Mouse (Mus musculus): ENCODE data around the gene Mpo.

The Mpo gene

GRCm38 (mm10) chr11:87802621-87803020 is 9.2 kb downstream of the Mpo start:
- DNase-seq (ENCODE audit: low read depth, low spot score), result no peak

GRCm38 (mm10) chr11:87805448-87805847 is 12.1 kb downstream of the Mpo start:
- DNase-seq (ENCODE audit: low read depth, low spot score), result no peak

- DNase-seq (ENCODE audit: low read depth, low spot score), result no peak
These were observed 14.1 kb downstream of the Mpo start for GRCm38 (mm10) chr11:87807433-87807832.

GRCm38 (mm10) chr11:87808236-87808635 is 14.9 kb downstream of the Mpo start:
- no peak for DNase-seq (ENCODE audit: low read depth, low spot score)

- no peak for DNase-seq (ENCODE audit: low read depth, low spot score)
These were observed 18.0 kb downstream of the Mpo start for GRCm38 (mm10) chr11:87811396-87811795.

- no peak for DNase-seq (ENCODE audit: low read depth, low spot score)
These were observed 21.4 kb downstream of the Mpo start for GRCm38 (mm10) chr11:87814831-87815230.

GRCm38 (mm10) chr11:87816707-87817442 is 23.5 kb downstream of the Mpo start:
- DNase-seq (ENCODE audit: low read depth, low spot score), result no peak

- no peak for DNase-seq (ENCODE audit: low read depth, low spot score)
These were observed 24.0 kb downstream of the Mpo start for GRCm38 (mm10) chr11:87817443-87817773.

GRCm38 (mm10) chr11:87821502-87821901 is 28.1 kb downstream of the Mpo start:
- DNase-seq (ENCODE audit: low read depth, low spot score), result no peak

GRCm38 (mm10) chr11:87828239-87828900 is 35.0 kb downstream of the Mpo start, which contains the start of gene Lpo:
TSS of gene Lpo (minus strand) at chr11:87828289.
- DNase-seq (ENCODE audit: low read depth, low spot score), result no peak

GRCm38 (mm10) chr11:87840676-87841075 is 47.3 kb downstream of the Mpo start:
- DNase-seq (ENCODE audit: low read depth, low spot score), result no peak

- no peak for DNase-seq (ENCODE audit: low read depth, low spot score)
These were observed 48.1 kb downstream of the Mpo start for GRCm38 (mm10) chr11:87841436-87841835.

- DNase-seq (ENCODE audit: low read depth, low spot score), result no peak
These were observed 53.7 kb downstream of the Mpo start for GRCm38 (mm10) chr11:87846968-87847600.

- no peak for DNase-seq (ENCODE audit: low read depth, low spot score)
These were observed 54.5 kb downstream of the Mpo start for GRCm38 (mm10) chr11:87847884-87848283.

- DNase-seq (ENCODE audit: low read depth, low spot score), result peak; percentile 91
These were observed 59.6 kb downstream of the Mpo start, which contains the start of gene Mks1 for GRCm38 (mm10) chr11:87852690-87853596. TSS of gene Mks1 (plus strand) at chr11:87853215.

GRCm38 (mm10) chr11:87853597-87853954 is 60.2 kb downstream of the Mpo start:
- no peak for DNase-seq (ENCODE audit: low read depth, low spot score)
